Mouse (Mus musculus) layer of hippocampus, adult 2 months (tissue): Measurements from ENCODE around the gene Cntn3. TPM values are rescaled to one million over a fixed set of nuclear protein-coding genes. Genes with fewer than 3 reads are reported as not detected.
"Not testable (repeated sequence)": the region's sequence is repeated elsewhere in the genome, so short reads cannot be mapped to it uniquely, and the experiment has no call there.

Source experiments
- DNase-seq, 2 experiments: peaks; one replicate each; pipeline ENCODE4 v3.0.0; 2022; ENCODE audit warnings: low spot score in 2 of 2
- H3K27ac ChIP-seq: fragments of 200-600 bp; 2 replicates; pipeline ENCODE4 v1.8.1; 2022
- H3K4me3 ChIP-seq: fragments of 200-600 bp; 2 replicates; pipeline ENCODE4 v1.8.1; 2022; ENCODE audit warnings: mild to moderate bottlenecking
- CTCF ChIP-seq: fragments of 200-600 bp; conservative IDR thresholded peaks from 2 replicates; pipeline ENCODE4 v1.8.1; 2022; ENCODE audit warnings: antibody characterized with exemption, mild to moderate bottlenecking, moderate library complexity
- long read RNA-seq, 2 experiments: library from polyadenylated mRNA; stranded (forward); transcript quantifications; one replicate each; pipeline ENCODE4 v2.0.0; 2021; ENCODE audit warnings: borderline mapping rate in 2 of 2
- total RNA-seq, 2 experiments: library from RNA; stranded (reverse); gene quantifications; 2 replicates each; pipeline ENCODE4 v1.2.3; 2021

Gene Cntn3
- total RNA-seq, result 10 to 100 TPM; 12.1 to 13.7 TPM
- long read RNA-seq, experiment 1, partial matches to known transcripts, result 0 of 9 reads
- long read RNA-seq, experiment 1, other reads (novel, unspliced or antisense), result 9 of 9 reads
- long read RNA-seq, experiment 2, partial matches to known transcripts, result 2 of 8 reads
- long read RNA-seq, experiment 2, other reads (novel, unspliced or antisense), result 6 of 8 reads

DNA sequence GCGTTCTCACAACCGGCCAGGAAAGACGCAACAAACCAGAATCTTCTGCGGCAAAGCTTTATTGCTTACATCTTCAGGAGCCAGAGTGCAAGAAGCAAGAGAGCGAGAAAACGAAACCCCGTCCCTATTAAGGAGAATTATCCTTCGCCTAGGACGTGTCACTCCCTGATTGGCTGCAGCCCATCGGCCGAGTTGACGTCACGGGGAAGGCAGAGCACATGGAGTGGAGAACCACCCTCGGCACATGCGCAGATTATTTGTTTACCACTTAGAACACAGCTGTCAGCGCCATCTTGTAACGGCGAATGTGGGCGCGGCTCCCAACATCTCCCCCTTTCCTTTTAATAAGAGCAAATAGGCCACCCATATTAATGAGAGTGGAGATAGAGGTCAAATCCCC is at the start of gene Cntn3:
TSS of gene Cntn3 (minus strand) at position 101 of the 400 bp plus-strand sequence.
- H3K27ac ChIP-seq, H3K4me3 ChIP-seq, DNase-seq: not testable (repeated sequence)

DNA sequence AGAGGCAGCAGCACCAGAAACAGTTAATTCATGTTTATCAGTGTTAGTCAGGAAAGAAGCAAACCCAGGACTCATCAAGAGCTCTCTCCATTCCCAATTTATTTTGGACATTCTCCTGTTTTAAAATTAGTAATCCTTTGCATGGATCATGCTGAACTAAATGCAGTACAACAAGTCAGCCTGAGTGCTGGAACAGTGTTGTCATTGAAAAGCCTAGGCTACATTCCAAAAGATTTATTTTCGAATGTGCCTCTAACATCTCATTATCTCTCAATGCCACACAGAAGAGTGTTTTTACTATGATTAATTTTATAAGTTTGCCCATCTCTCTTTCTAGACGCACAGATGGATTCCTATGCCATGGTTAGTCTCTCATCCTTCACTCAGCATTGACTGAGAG is 27.9 kb upstream of the Cntn3 start:
- TF ChIP-seq CTCF, result no peak
- Histone ChIP-seq H3K27ac (no peak overlapping the region), H3K4me3 (no peak overlapping the region)
- peak in 1 of 2 experiments; percentile 54 for DNase-seq

DNA sequence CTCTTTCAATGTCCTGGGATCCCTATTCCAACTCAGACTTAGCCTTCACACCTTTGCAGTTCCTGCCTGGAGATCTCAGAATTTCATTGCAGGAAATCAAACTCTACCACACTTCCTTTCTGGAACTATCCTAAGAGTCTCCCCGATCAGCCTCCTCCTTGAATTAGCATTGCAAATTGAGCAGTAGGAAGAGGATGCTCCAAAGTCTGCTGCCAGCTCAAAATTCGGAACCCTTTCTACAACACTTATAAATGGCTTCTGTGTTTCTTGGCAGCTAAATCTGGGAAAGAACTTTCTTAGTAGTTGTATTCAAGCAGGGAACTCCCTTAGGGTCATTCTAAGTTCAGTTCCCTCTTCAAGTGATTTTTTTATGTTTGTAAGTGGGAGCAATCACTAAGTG is 24.9 kb upstream of the Cntn3 start:
- DNase-seq, result peak in 1 of 2 experiments; percentile 44
- Histone ChIP-seq H3K27ac (no peak overlapping the region), H3K4me3 (no peak overlapping the region)
- no peak for TF ChIP-seq CTCF

DNA sequence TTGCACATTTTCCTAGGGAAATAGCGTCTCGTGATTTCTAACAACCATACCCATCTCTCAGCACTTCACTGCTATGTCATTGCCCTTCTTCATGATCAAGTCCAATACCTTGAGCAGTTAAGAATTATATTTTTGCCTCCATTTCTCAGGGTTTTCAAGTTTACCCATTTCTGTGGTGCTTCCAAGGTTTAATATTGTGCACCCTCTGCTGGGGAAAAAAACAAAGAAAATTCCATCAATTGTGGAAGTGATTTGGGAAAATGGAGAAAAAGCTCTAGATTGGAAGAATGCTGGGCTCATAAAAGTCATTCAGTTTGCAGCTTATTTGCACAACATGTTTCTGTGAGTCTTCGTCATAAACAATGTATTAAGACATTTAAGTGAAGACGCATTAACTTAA is 17.2 kb upstream of the Cntn3 start:
- H3K27ac ChIP-seq, result no peak overlapping the region
- DNase-seq, result no peak
- peak; percentile 70 for TF ChIP-seq CTCF
- H3K4me3 ChIP-seq, result no peak overlapping the region

DNA sequence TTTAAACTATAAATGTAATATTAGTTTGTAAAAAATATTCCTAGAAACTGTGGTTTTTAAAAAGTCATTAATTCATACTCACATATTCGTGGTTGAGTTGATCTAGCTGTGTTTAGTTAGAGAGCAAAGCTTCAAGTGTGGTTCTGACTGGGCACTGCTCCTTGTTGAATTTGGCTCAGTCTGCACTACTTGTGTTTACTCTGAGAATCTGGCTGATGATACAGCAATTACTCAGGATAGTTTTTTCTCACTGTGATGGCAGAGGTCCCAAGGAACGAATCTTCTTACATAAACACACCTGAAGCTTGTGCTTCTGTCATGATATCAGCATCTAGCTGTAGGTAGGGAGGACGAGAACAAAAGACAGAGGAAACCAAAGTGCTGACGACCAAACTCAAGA is 16.4 kb upstream of the Cntn3 start:
- Histone ChIP-seq H3K27ac (no peak overlapping the region), H3K4me3 (no peak overlapping the region)
- DNase-seq, result no peak
- TF ChIP-seq CTCF, result no peak

DNA sequence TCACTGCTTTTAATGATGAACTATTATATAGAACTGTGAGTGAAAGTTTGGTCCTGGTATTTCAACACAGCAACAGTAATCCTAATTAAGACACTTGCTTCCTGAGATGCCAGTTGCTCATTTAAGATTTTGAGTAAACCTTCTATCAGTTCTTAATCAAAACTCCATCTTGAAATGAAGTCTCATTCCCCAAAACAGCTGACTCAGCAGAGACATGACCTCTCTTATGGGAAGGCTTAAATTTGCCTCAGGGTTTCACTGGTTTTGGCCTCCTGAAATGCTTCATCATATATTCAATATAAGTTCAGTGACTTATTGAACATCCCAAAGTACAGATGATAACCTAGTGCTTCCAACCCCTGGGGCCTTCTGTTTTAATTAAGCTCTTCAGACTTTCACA is 13.2 kb upstream of the Cntn3 start:
- H3K27ac ChIP-seq, result no peak overlapping the region
- H3K4me3 ChIP-seq, result no peak overlapping the region
- TF ChIP-seq CTCF, result no peak
- DNase-seq, result no peak

DNA sequence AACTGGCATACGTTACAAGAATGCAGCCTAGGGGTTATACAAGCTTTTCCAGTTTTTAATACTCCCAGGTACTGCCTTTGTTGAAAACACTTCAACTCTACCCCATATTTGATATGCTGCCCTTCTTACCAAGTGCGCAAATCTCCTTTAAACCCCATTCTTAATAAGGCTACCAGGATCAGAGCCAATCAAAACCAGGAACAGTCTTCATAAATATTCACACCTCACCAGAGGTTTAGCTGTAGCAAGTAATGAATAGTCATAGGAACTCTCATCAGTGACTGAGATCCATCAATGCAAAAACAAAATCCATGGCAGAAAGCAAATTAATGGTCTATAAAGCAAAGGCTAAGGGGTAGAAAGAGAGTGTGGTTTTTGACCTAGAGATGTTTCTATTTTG is 10.7 kb upstream of the Cntn3 start:
- H3K27ac ChIP-seq, result no peak overlapping the region
- H3K4me3 ChIP-seq, result no peak overlapping the region
- no peak for TF ChIP-seq CTCF
- DNase-seq, result no peak

DNA sequence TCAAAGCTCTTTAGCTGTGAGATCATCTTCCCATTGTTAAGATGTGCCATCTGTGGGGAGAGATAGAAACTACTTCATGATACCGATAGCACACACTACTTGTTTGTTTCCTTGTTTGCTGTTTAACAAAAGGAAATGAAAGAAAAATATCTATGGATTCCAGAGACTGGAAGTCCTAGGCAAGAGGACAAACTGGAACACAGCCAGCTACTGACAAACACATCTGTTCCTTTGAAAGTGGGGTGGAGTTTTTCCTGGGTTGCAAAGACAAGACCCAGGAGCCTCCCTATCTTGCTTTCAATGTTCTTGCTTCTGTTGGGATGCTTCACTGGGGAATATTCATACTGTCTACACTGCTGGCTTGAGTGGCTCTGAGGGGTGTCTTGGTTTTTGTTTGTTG is 5.4 kb downstream of the Cntn3 start:
- H3K27ac ChIP-seq, result no peak overlapping the region
- no peak for TF ChIP-seq CTCF
- DNase-seq, result no peak

DNA sequence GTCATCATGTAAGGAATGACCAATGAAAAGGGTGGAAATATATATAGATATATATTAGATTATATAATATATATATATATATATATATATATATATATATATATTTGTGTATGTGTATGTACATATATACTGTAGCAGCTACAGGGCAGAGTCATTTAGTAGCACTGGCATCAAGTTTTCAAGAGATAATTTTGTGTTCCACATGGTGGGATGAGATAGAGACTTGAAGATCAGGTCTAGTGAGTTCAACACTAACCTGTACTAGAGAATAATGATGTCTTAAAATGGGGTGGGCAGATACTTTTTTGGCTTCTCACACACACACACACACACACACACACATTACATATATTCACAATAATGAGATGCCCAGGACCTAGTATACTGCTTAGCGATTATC is 7.7 kb downstream of the Cntn3 start:
- DNase-seq, result no peak
- no peak for TF ChIP-seq CTCF
- no peak overlapping the region for H3K4me3 ChIP-seq
- H3K27ac ChIP-seq, result no peak overlapping the region

More for the DNA sequence above, 5.4 kb downstream of the Cntn3 start:
- no peak overlapping the region for H3K4me3 ChIP-seq

DNA sequence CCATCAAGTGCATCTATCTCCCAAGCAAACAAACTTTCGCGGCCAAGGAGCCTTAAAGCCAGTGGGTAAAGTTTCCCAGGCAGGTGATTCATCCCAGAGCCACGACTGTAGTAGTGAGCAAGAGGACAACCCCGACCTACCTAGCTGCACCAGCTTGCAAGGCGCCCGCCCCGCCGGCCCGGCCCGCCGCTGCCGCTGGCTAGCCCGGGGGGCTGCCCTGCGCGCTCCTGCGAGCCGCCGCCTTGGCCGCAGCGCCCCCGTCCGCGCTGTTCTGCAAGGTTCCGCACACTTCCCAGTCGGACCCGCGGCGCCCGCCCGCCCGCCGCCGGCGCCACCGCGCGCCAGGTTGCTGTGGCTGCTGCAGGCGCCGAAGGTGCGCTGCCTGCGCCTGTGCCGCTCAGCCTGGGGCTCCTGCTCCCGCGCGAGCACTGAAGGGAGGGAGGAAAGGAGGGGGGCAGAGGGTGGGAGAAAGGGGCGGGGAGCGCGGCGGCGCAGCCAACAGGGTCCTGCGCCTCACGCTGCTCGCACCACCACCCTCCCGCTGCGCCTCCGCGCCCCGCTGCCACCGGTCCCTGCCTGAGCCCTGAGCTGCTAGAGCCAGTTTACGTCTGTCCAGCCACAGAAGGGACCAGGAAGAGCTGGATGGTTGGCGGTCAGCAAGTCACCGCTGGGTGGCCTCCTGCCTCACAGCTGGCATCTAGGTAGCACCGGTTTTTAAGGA is 8.7 kb downstream of the Cntn3 start:
- DNase-seq, result peak; percentile 72 to 73
- TF ChIP-seq CTCF, result peak; percentile 46
- H3K27ac ChIP-seq, result peak overlapping the region; percentile 73
- peak overlapping the region; percentile 60 for H3K4me3 ChIP-seq

DNA sequence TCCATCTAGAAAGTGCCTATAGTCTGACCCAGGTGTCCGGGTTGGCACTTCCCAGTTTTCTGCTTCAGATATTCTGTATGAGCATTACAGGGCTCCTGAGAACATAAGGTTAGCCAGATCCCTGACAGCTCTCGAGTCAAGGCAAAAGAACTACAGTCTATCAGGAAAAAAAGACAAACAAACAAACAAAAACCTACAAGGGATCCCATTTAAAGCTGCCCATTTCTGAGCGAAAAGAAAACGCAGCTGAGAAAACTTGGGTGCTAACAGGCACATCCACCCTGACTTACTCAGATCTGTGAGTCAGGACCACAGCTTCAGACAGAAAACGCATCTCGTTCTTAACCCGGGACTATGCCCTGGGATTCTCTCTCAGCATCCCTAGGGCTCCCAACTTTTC is 9.5 kb downstream of the Cntn3 start:
- DNase-seq, result no peak
- peak overlapping the region; percentile 73 for H3K27ac ChIP-seq
- TF ChIP-seq CTCF, result no peak
- H3K4me3 ChIP-seq, result peak overlapping the region; percentile 60

DNA sequence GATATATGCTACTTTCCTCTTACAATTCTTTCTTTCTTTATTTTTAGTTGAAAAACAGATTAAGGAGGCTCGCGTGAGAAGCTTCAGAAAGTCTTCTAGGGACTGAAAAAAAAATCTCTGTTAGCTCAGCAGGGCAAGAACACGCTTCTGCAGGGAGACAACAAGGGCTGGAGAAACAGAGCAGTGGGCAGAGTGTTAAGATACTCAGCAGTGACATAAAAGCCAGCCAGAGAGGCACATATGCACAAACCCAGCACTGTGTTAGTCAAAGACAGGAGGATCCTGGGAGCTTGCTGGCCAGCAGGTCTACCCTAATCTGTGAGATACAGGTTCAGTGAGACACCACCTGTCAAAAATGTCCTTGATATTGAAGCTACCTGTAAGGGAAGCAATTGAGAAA is 15.4 kb downstream of the Cntn3 start:
- no peak for DNase-seq

DNA sequence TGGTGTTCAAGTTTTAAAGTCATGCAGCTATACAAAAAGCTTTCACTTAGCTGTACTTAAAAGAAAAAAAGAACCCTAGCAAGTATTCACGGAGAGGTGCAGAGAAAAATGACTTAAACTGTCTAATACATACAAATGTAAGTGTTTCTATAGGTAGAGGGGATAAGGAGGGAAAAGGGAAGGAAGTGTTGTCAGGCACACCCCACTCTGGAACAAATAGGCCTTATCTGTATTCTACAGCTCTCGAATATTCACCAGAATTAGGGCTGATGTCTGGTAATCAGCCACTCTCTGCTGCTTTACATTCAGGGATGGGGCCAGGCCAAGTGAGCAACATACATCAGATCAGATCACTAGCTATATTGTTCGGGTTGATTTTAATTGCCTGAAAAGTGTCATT is 16.4 kb downstream of the Cntn3 start:
- no peak for TF ChIP-seq CTCF
- no peak for DNase-seq
- H3K27ac ChIP-seq, result peak overlapping the region; percentile 36; the same call in 1 of the 2 replicates
- H3K4me3 ChIP-seq, result no peak overlapping the region

More for the DNA sequence above, 15.4 kb downstream of the Cntn3 start:
- Histone ChIP-seq H3K27ac (no peak overlapping the region), H3K4me3 (no peak overlapping the region)
- TF ChIP-seq CTCF, result no peak
